Mouse (Mus musculus) bone marrow macrophage, adult 2 months (primary cell): Measurements from ENCODE around the gene Hc. TPM values are rescaled to one million over a fixed set of nuclear protein-coding genes. Genes with fewer than 3 reads are reported as not detected.
A peak's percentile ranks its signal among the peaks of the same experiment; 100 is the strongest.

ENCODE experiments used
- H3K27ac ChIP-seq: 2 replicates; pipeline ENCODE4 v1.5.1; 2012; ENCODE audit warnings: low read depth, low read length; ENCODE audit not compliant: insufficient read depth
- H3K4me1 ChIP-seq: 2 replicates; pipeline ENCODE4 v1.6.1; 2012; ENCODE audit warnings: low read length; ENCODE audit not compliant: control insufficient read depth, insufficient read depth
- H3K4me3 ChIP-seq: 2 replicates; pipeline ENCODE4 v1.5.1; 2012; ENCODE audit warnings: mild to moderate bottlenecking, low read length, moderate library complexity; ENCODE audit not compliant: insufficient read depth
- CTCF ChIP-seq: IDR thresholded peaks from 2 replicates; pipeline ENCODE4 v1.5.1; 2012; ENCODE audit warnings: low read depth, mild to moderate bottlenecking, low read length, moderate library complexity
- POLR2A ChIP-seq: IDR thresholded peaks from 2 replicates; pipeline ENCODE4 v1.6.1; 2012; ENCODE audit warnings: mild to moderate bottlenecking, low read depth, low read length, borderline replicate concordance
- polyA plus RNA-seq: library from polyadenylated mRNA; stranded (reverse); fragments of >200 nt; gene quantifications from 2 replicates; pipeline ENCODE4 v1.2.4, GENCODE M21; 2012; ENCODE audit not compliant: missing spikeins, insufficient read depth, insufficient read length

Gene Hc
- polyA plus RNA-seq, 1 experiment: not detected

DNA sequence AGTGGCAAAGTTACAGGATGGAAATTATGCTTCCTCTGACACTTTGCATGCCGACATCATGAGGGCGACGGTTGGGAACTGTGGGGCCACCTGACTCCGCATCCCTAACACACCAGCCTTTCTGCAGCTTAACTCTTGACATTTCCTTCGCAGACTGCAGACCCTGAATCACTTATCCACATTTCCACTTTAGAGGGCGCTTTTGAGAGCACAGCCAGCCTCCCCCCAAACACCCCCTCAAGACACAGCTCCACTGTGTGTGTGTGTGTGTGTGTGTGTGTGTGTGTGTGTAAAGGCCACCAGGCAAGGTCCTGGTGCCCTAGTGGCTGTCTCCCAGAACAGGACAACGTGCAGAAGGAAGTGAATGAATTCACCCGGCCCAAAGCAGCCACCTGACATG, 95.4 kb downstream of the Hc start:
- H3K27ac ChIP-seq: peak overlapping the region; percentile 51
- no peak for TF ChIP-seq CTCF
- TF ChIP-seq POLR2A: no peak
- peak overlapping the region; percentile 55 for H3K4me3 ChIP-seq
- H3K4me1 ChIP-seq: peaks cover 34% of the 10 kb centered on the region

- Histone ChIP-seq H3K27ac (peak overlapping the region; percentile 51), H3K4me3 (peak overlapping the region; percentile 55), H3K4me1 (peaks cover 34% of the 10 kb centered on the region)
- TF ChIP-seq POLR2A: no peak
- no peak for TF ChIP-seq CTCF
Measured at GRCm38 (mm10) chr2:34965293-34965692, 95.9 kb downstream of the Hc start.

DNA sequence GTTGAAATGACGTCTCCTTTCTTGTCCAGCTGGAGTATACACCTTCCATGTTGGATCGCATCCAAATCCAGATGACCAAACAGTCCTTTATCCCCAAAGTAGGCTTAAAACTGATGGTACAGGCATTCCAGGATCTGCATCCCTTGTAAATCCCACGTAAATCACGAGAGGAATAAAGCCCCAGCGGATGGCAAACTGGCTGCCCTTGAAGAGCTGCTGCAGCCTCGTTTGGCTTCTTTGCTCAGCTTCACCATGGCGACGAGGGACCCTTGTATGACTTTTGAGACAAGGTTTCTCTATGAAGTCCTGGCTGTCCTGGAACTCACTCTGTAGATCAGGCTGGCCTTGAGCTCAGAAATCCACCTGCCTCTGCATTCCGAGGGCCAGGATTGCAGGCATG, 96.6 kb downstream of the Hc start:
- TF ChIP-seq POLR2A (no peak), CTCF (no peak)
- H3K4me1 ChIP-seq: peaks cover 34% of the 10 kb centered on the region
- no peak overlapping the region for H3K4me3 ChIP-seq
- H3K27ac ChIP-seq: no peak overlapping the region

GRCm38 (mm10) chr2:34964230-34964629, 97.0 kb downstream of the Hc start:
- TF ChIP-seq CTCF: no peak
- no peak for TF ChIP-seq POLR2A
- Histone ChIP-seq H3K4me1 (peaks cover 34% of the 10 kb centered on the region), H3K4me3 (peak overlapping the region; percentile 67; the same call in 1 of the 2 replicates), H3K27ac (peak overlapping the region; percentile 98)

DNA sequence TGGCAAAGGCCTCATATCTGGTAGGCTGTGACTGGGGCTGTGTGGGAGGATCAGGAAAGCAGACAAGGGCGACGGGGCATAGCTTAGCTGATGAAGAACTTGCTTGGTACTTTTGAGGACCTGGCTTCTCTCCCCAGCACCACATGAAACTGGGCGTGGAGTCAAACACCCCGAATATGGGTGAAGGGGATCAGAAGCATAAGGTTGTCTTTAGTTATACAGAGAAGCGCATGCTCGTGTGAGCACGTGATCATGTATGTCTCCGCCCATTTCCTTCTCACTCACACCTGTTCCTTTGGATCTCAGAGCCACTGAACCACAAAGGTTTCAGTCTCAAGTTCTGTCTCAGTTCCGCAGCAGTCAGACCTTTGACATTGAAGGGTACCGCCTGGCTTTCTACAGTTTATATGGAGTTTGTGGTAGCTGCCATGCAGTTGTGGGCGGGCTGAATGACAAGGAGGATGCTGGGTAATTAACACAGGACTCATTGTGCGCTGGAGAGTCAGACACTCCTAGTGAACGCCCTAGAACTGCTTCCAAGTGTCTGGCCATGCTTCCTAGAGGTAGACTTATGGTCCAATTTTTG, 97.8 kb downstream of the Hc start:
- no peak for TF ChIP-seq POLR2A
- TF ChIP-seq CTCF: no peak
- Histone ChIP-seq H3K4me1 (peaks cover 38% of the 10 kb centered on the region), H3K4me3 (peak overlapping the region; percentile 67), H3K27ac (peak overlapping the region; percentile 98)

DNA sequence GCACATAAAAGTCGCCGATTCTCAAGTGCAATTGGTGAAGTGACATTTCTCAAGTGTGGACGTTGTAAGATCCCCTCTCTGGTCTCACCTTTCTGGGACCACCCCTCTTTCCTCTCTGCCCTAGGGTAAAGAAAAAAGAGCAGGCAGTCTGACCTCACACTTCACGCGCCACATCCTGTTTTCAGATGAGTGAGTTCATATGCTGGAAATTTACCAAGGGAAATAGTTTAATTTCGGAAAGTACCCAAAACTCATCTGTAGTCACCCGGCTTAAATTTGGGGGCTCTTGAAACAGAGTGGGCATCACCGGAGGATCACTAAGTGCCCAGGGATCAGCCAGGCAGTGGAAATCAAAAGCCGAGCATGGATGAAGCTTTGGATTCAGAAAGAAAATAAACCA, 98.3 kb downstream of the Hc start:
- TF ChIP-seq CTCF: no peak
- no peak for TF ChIP-seq POLR2A
- Histone ChIP-seq H3K4me3 (peak overlapping the region; percentile 67), H3K4me1 (peaks cover 44% of the 10 kb centered on the region), H3K27ac (peak overlapping the region; percentile 98)

DNA sequence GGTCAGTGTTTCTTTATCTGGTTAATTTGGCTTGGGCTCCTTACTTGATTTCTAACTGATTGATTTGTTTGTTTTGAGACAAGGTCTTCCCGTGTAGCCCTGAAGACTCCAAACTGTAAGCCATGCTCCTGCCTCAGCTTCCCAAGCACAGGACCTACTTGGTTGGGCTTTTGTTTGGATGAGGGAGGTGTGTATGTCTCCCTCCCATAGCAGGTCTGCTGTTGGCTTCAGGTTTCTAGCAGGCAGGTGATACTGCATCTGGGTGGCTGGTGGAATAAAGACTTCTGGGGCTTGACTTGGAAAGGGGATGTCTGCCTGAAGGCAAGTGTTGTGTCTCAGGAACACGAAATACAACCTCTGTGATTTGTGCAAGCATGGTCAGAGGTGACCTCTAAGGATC, 99.0 kb downstream of the Hc start:
- H3K4me1 ChIP-seq: peaks cover 49% of the 10 kb centered on the region
- TF ChIP-seq POLR2A: no peak
- TF ChIP-seq CTCF: no peak
- H3K4me3 ChIP-seq: no peak overlapping the region
- H3K27ac ChIP-seq: 0 out of 2 replicates have a peak overlapping the region, but pooled peaks have one; percentile 98

GRCm38 (mm10) chr2:34961481-34962036, 99.7 kb downstream of the Hc start, which contains the start of gene Traf1:
Gene Traf1, minus strand, starts transcription at chr2:34961772.
- Histone ChIP-seq H3K4me3 (no peak within 1 kb of the TSS), H3K4me1 (peaks cover 49% of the 10 kb centered on the region), H3K27ac (peak within 1 kb of the TSS; percentile 98)
- TF ChIP-seq POLR2A (no peak), CTCF (no peak)

- Histone ChIP-seq H3K4me3 (no peak overlapping the region), H3K27ac (no peak overlapping the region), H3K4me1 (peaks cover 45% of the 10 kb centered on the region)
- TF ChIP-seq POLR2A: no peak
- TF ChIP-seq CTCF: no peak
Measured at GRCm38 (mm10) chr2:34960966-34961365, 100.3 kb downstream of the Hc start.

DNA sequence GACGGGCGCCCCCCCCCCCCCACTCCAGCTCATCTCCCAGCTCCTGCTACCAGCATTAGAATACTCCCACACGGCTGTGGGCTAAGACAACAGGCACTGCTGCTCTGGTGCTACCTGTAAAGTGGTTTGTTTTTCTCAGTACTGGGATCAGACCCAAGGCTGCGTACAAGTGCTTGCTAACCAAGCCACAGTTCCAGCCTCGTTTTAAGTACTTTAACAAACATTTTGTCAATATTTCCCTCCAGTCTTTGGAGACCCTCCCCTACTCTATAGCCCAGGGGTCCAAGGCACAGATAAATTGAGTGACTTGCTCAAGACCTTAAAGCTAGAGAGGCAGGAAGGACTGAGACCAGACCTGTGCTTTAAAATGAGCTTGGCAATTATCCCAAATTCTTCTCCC, 100.8 kb downstream of the Hc start:
- no peak for TF ChIP-seq POLR2A
- no peak for TF ChIP-seq CTCF
- H3K4me3 ChIP-seq: no peak overlapping the region
- no peak overlapping the region for H3K27ac ChIP-seq
- H3K4me1 ChIP-seq: peaks cover 40% of the 10 kb centered on the region
